Mouse (Mus musculus) cortical plate, adult 2 months (tissue): ENCODE data around the gene Epb41l4b.

Experiments
- CTCF ChIP-seq: fragments of 200-500 bp; IDR thresholded peaks from 2 replicates; pipeline ENCODE4 v1.5.1; 2011; ENCODE audit warnings: mild to moderate bottlenecking, control low read depth, low read length; ENCODE audit not compliant: insufficient read depth; ENCODE audit errors: extremely low read depth
- POLR2A ChIP-seq: fragments of 200-500 bp; IDR thresholded peaks from 2 replicates; pipeline ENCODE4 v1.6.1; 2011; ENCODE audit warnings: mild to moderate bottlenecking, low read length, control low read depth; ENCODE audit not compliant: insufficient read depth; ENCODE audit errors: extremely low read depth

GRCm38 (mm10) chr4:57143026-57143937 lies at the start of gene Epb41l4b:
- TF ChIP-seq POLR2A = no peak
- TF ChIP-seq CTCF = peak; percentile 58
